In genomic region chr6:120356951-120357945, GRCm38 (mm10) we compare ENCODE assay signal across 1 mouse cellular context.
TF ChIP-seq lines count a peak whose summit lies in the region.

No protein-coding gene starts in this region.

TF ChIP-seq in myocyte, 11 proteins besides CTCF, POLR2A, EP300 and RAD21 (continued from another document):
- TF ChIP-seq MYOD1 (IDR thresholded peaks at IDR 0.05; ENCODE audit: control insufficient read depth in 1 of 3, insufficient read length in 2 of 3, low read depth in 2 of 3) (no peak), CEBPB (IDR thresholded peaks at IDR 0.05; ENCODE audit: insufficient read depth, poor library complexity, severe bottlenecking) (peak; percentile 97)
